Mouse (Mus musculus): ENCODE measurements around the gene Frmpd1.

Frmpd1 gene

DNA sequence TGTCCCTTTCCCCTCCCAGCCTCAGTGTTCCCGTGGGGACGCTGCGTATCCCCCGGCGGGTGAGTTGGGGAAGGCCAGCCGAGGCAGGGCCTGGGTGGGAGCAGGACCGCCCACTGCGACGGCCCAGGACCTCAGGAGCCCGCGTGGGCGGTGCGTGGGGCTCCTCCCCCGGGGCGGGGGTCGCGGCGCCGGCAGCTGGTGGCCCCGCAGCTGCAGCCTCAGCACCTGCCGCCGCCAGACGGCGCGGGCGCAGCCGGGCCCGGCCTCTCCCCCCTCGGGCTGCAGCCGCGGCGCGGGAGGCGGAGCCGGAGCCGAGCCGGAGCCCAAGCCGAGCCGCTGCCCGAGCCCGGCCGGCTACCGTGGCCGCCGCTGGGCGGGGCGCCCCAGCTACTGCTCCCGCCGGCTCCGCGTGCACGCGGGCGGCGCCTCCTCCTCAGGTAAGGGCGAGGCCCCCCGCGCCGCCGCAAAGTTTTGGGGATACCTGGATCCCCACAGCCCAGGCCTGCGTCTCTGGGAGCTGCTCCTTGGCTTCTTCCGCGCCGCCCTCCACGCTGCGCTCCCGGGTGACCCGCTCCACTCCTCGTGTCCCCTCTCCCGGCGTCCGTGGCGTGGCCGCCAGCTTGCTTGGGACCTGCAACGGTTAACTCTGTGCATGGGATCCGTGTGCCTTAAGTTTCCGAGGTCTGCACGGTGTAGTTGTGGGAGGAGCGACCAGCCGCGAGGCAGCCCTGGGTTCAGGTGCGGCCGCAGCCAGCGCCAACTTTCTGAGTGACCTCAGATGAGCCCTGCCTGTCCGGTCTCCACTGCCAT, at the start of gene Frmpd1:
Gene Frmpd1, plus strand, starts transcription at position 355 of the 810 bp plus-strand sequence.
- DNase-seq = peak; percentile 68

- DNase-seq = no peak
Observed at GRCm38 (mm10) chr4:45137636-45138035, 47.0 kb upstream of the Frmpd1 start.

- no peak for DNase-seq
Observed at GRCm38 (mm10) chr4:45141835-45142234, 42.8 kb upstream of the Frmpd1 start.

DNA sequence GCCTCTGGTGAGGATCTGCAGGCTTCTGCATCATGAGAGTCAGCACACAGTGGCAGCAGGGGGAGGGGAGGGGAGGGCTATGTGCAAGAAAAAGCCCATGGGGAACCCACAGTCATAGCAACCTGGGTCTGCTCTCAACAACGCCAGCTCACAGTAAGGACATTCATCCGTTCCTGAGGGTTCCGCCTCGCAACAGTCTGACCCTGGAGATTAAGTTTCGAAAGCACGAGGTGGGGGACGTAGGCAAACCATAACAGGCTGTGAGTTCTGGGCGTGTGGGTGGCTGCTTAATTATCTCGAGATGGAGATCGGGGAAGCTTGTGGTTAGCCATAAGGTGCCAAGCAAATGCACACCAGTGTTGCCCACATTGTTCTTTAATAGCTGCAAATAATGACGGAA, 42.3 kb upstream of the Frmpd1 start:
- DNase-seq = peak; percentile 5

GRCm38 (mm10) chr4:45143005-45143404, 41.7 kb upstream of the Frmpd1 start:
- no peak for DNase-seq

DNA sequence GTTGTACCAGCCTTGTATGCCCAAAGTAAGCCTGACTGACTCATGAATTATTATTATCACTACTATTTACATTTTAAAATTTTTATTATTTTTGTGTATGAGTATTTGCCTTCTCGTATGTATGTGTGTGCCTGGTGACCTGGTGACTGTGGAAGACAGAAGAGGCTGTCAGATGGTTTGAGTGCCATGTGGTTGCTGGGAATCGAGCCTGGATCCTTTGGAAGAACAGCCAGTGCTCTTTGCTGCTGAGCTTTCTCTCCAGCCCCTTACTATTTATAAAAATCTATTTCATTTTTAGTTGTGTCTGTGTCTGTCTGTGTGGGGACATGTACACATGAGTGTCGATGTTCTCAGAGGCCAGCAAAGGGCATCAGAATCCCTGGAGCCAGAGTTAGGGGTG, 28.2 kb upstream of the Frmpd1 start:
- DNase-seq = no peak

DNA sequence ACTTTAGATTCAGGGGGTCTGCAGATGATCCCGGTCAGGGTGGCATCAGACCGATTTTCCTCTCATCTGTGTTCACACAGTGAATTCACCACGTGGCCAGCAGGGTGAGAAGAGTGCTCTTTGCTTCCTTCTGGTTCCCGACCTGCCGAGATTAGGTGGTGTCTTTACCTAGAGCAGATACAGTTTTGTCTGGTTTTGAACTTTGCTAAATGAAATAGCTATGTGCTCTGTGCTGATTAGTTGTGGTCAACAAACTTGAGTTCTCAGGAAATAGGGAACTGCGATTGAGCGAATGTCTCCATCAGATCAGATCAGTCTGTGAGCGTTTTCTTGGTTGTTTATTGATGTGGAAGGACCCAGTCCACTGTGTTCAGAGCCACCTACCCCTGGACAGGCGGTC, 26.1 kb upstream of the Frmpd1 start:
- no peak for DNase-seq

GRCm38 (mm10) chr4:45160773-45161172, 23.9 kb upstream of the Frmpd1 start:
- no peak for DNase-seq

GRCm38 (mm10) chr4:45163711-45164110, 21.0 kb upstream of the Frmpd1 start:
- DNase-seq = no peak

GRCm38 (mm10) chr4:45165477-45165876, 19.2 kb upstream of the Frmpd1 start:
- no peak for DNase-seq

DNA sequence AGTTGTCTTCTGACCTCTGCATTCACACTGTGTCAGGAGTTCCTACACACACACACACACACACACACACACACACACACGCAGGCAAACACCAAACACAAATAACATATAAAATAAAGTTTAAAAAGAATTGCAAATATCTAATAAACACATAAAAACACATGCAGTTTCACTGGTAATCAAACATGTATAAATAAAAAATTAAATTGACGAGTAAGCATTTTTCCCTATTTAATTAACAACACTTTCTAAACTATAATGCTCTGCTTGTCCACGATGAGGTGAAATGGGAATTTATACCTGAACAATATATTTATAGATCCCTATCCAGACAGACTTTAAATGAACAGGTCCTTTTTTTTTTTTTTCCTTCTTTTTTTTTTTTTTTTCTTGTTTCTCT, 18.7 kb upstream of the Frmpd1 start:
- no peak for DNase-seq

DNA sequence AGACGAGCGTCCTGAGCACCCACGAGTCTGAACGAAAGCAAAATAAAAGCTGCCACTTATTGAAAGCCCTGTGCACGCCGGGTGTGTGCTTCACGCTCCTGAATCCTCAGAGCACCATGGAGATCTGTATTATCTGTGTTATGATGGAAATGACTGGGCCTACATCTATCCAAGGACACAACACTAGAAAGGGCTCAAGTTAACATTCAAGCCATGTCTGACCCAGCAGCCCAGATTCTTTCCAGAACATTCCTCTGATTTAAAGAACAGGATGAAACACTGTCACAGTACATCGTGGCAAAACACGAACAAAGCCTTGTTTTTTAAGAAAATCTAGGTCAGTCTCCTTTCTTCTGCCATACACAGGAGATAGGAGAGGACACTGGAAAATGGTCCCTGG, 13.3 kb upstream of the Frmpd1 start:
- DNase-seq = no peak

GRCm38 (mm10) chr4:45183818-45184520, 706 bp upstream of the Frmpd1 start:
- DNase-seq = peak; percentile 25

GRCm38 (mm10) chr4:45185331-45185669, 625 bp downstream of the Frmpd1 start:
- no peak for DNase-seq

GRCm38 (mm10) chr4:45198296-45198695, 13.6 kb downstream of the Frmpd1 start:
- DNase-seq = no peak

DNA sequence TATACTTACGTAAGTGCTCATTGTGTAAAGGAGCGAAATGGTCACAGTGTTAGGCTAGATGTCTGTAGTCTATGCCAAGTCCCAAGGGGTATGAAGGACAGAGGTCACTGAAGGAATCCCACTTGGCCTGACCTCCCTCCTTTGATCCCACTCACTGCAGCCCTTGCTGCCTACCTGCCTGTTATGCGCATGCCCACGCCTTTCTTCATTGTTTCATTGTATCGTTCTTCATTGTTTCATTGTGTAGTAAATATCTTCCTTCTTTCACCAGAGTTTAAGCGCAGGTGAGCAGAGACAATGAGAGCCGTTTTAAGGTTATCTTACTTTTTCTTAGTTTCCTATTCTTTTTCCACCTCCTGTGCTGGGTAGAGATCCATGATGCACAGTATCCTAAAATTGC, 18.6 kb downstream of the Frmpd1 start:
- no peak for DNase-seq

- DNase-seq = no peak
Observed at GRCm38 (mm10) chr4:45207444-45207843, 22.8 kb downstream of the Frmpd1 start.

DNA sequence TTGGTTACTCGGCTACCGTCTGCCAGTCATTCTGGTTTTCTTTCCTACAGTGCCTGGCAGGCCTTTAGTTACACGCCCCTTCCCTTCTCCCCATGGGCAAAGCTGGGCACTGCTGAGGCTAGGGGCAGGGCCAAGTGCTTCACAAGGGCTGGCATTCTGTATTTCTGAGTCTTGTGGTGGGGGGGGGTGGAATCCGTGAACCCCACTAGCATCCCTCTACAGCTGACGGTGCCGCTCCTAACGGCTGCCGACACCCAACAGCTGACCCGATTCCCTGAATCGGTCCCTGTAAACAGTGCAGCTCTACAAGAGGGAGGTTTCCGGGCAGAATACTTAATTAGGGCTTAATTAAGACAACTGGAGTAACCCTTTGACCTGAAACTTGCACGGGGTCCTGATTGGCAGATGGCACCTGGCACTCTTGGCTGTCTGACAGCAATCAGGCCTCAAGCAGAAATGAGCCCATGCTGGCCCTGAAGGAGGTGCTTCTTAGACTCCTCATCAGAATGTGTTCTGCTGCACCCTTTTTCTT, 24.2 kb downstream of the Frmpd1 start:
- DNase-seq = peak; percentile 13

- no peak for DNase-seq
Observed at GRCm38 (mm10) chr4:45212342-45213063, 27.8 kb downstream of the Frmpd1 start.

DNA sequence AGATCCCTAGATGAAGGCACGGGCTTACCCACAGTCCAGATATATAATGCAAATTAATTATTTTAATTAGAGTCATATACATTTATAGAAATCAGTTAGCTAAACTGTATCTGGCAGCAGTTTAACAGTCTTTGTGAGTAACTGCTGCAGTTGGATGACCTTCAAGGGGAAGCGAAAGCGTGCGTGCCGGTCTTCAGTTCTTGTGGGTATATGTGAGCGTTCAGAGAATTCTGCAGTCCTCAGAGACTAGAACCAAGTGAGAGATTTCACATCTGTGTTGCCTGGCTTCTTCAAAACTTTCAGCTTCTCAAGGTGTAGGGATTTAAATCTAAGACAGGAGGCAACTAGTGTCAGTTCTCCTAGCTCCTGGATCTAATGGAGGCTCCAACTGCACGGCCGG, 35.3 kb downstream of the Frmpd1 start:
- DNase-seq = no peak

- DNase-seq = no peak
Observed at GRCm38 (mm10) chr4:45222395-45222794, 37.7 kb downstream of the Frmpd1 start.

DNA sequence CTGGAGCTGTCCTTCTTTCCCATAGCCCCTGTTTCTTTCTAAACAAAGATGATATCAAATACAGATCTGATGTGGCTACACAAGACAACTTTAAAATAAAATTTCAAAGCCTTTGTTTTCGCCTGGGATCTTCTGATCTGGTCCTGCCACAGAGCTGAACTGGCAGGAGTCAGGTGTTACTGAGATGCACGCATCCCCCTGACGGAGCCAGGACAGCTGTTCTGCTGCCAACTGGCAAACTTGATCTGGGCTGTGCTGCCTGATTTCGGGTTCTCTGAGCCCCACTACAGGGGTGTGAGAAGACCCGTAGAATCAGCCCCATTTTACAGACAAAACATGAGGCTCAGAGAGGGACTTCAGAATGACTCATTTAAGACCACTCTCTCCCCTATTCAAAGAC, 45.6 kb downstream of the Frmpd1 start:
- DNase-seq = no peak

- DNase-seq = no peak
Observed at GRCm38 (mm10) chr4:45238260-45238659, 53.6 kb downstream of the Frmpd1 start.

GRCm38 (mm10) chr4:45241330-45241729, 56.7 kb downstream of the Frmpd1 start:
- no peak for DNase-seq

All from right cerebral cortex, adult 18-20 months (tissue).